Mouse (Mus musculus) ES-E14 (cell line): ENCODE measurements around the gene Phactr2.

ENCODE experiments used
- CHD2 ChIP-seq: IDR thresholded peaks from 2 replicates; pipeline ENCODE4 v1.6.1; 2014; ENCODE audit warnings: mild to moderate bottlenecking, low read depth, low read length, inconsistent platforms
- HCFC1 ChIP-seq: IDR thresholded peaks from 2 replicates; pipeline ENCODE4 v1.6.1; 2012; ENCODE audit warnings: low read length, inconsistent platforms, borderline replicate concordance; ENCODE audit not compliant: insufficient read depth
- MAFK ChIP-seq: IDR thresholded peaks from 2 replicates; pipeline ENCODE4 v1.6.1; 2014; ENCODE audit warnings: mild to moderate bottlenecking, low read depth, low read length, inconsistent platforms; ENCODE audit not compliant: insufficient read depth
- ZC3H11A ChIP-seq: IDR thresholded peaks from 2 replicates; pipeline ENCODE4 v1.6.1; 2012; ENCODE audit warnings: low read depth, mild to moderate bottlenecking, inconsistent platforms, low read length, borderline replicate concordance
- ZNF384 ChIP-seq: IDR thresholded peaks from 2 replicates; pipeline ENCODE4 v1.6.1; 2012; ENCODE audit warnings: low read depth, low read length, inconsistent platforms

GRCm38 (mm10) chr10:13493978-13494686 lies 19.9 kb upstream of the Phactr2 start:
- TF ChIP-seq MAFK (no peak), ZNF384 (no peak), ZC3H11A (no peak), CHD2 (no peak), HCFC1 (no peak)
